Mouse (Mus musculus): ENCODE results near the gene Uhrf1bp1l. TPM values are rescaled to one million over a fixed set of nuclear protein-coding genes. Genes with fewer than 3 reads are reported as not detected.
"Not testable (repeated sequence)": the region's sequence is repeated elsewhere in the genome, so short reads cannot be mapped to it uniquely, and the experiment has no call there.

Gene Uhrf1bp1l
- polyA plus RNA-seq (2016; fragmentation: Nextera tagmentation; extraction: Ambion mirVana), result 28.5 and 31.4 TPM in 2 replicates

DNA sequence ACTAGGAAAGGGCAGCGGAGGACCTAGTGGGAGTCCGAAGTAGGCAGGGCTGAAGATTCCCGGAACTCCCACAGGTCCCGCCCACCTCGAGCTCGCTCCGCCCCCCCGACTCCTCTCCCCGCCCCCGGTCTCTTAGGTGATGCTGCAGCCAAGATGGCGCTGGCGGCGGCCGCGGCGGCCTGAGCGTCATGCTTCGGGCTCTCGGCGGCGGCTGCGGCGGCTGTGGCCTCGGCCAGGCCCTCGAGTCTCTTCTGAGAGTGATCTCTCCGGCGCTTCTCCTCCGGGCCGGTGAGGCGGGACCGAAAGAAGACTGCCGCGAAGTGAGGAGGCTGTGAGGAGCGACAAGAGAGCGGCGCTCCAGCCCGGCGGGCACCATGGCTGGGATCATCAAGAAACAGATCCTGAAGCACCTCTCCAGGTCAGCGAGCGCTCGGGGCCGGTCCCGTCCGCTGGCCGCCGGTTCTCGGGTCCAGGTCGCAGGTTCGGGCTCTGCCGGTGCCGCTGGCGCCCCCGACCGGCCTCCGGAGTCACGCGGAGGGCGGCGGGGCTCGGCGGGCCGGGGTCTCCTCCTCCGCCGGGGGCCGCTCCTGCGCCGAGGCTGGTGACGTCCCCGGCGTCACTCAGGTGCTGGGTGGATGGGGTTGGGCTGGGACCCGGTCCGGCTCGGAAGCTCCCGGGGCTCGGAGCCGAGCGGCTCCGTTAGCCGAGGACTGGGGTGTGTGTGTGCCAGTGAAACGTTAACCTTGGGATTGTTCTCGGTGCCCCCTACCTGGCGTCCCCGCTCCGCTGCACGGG, at the start of gene Uhrf1bp1l:
Uhrf1bp1l (plus strand) TSS at position 121 of the 795 bp plus-strand sequence.
- DNase-seq (ENCODE audit: low spot score), result peak; percentile 94
- Histone ChIP-seq H3K27me3 (ENCODE audit: low read depth, poor library complexity, severe bottlenecking) (no peaks in the 10 kb centered on the region), H3K36me3 (no peaks in the 10 kb centered on the region), H3K9me3 (replicated peaks) (no peaks in the 10 kb centered on the region), H3K4me1 (peaks cover 18% of the 10 kb centered on the region), H3K27ac (replicated peaks) (peak within 1 kb of the TSS; percentile 97), H3K4me3 (peak within 1 kb of the TSS; percentile 92)
- under 1% methylated on average over 83 of the region's 85 CpGs for WGBS

DNA sequence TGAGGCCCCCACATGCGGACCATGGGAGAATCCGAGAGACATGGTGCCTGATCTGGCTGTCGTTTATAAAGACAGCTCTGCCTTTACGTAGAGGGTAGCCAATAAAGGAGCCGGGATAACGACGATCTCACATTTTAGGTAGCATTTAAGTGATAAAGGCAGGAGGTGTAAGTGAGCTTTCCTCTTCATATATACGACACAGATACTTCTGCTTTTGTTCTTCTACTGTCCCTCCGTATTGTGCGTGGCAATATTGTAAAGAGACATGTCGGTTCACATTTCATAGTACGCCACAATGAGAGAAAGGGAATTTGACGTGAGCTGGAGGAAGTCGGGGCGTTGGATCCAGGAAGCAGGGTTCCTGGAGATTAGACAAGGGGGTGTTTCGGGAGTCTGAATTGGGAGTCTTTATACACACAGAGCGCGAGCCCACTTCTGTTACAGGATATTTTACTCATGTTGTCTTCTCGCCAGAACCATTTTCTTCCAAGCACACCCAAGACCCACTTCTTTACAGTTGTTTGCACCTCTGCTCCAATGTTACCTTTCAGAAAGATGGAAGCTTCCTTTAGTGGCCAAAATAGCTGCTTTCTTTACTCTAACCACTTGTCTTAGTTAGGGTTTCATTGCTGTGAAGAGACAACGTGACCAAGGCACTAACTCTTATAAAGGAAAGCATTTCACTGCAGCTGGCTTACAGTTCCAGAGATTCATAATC, 49.4 kb upstream of the Uhrf1bp1l start:
- H3K9me3 ChIP-seq (replicated peaks), result no peaks in the 10 kb centered on the region
- WGBS, result 87% methylated on average over 20 of the region's 20 CpGs

DNA sequence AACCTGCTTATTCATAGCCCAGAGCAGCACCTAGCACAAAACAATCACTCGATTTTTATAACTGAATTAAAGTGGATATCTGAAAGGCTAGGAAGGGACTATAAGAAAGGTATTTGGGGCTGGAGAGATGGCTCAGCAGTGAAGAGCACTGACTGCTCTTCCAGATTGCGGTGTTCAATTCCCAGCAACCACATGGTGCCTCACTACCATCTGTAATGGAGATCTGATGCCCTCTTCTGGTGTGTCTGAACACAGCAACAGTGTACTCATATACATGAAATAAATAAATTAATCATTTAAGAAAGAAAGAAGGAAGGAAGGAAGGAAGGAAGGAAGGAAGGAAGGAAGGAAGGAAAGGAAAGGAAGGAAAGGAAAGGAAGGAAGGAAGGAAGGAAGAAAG, 48.5 kb upstream of the Uhrf1bp1l start:
- WGBS, result 73% methylated on average over 2 of the region's 2 CpGs
- not testable (repeated sequence) for H3K9me3 ChIP-seq (replicated peaks); H3K4me3 ChIP-seq; H3K27me3 ChIP-seq (ENCODE audit: low read depth, poor library complexity, severe bottlenecking); H3K27ac ChIP-seq (replicated peaks); H3K4me1 ChIP-seq; H3K36me3 ChIP-seq; DNase-seq (ENCODE audit: low spot score)

More for the DNA sequence above, 49.4 kb upstream of the Uhrf1bp1l start:
- Histone ChIP-seq H3K27me3 (ENCODE audit: low read depth, poor library complexity, severe bottlenecking) (no peaks in the 10 kb centered on the region), H3K27ac (replicated peaks) (no peak overlapping the region), H3K36me3 (no peaks in the 10 kb centered on the region), H3K4me3 (no peak overlapping the region), H3K4me1 (no peaks in the 10 kb centered on the region)
- DNase-seq (ENCODE audit: low spot score), result no peak

GRCm38 (mm10) chr10:89697956-89698355, 46.8 kb upstream of the Uhrf1bp1l start:
- H3K9me3 ChIP-seq (replicated peaks), result no peaks in the 10 kb centered on the region
- no peaks in the 10 kb centered on the region for H3K27me3 ChIP-seq (ENCODE audit: low read depth, poor library complexity, severe bottlenecking)
- H3K4me3 ChIP-seq, result no peak overlapping the region
- no peak overlapping the region for H3K27ac ChIP-seq (replicated peaks)
- WGBS, result 88% methylated on average over 3 of the region's 3 CpGs
- no peaks in the 10 kb centered on the region for H3K36me3 ChIP-seq
- H3K4me1 ChIP-seq, result no peaks in the 10 kb centered on the region
- DNase-seq (ENCODE audit: low spot score), result no peak

- Histone ChIP-seq H3K27me3 (ENCODE audit: low read depth, poor library complexity, severe bottlenecking) (no peaks in the 10 kb centered on the region), H3K27ac (replicated peaks) (no peak overlapping the region), H3K4me3 (no peak overlapping the region), H3K36me3 (no peaks in the 10 kb centered on the region), H3K4me1 (no peaks in the 10 kb centered on the region), H3K9me3 (replicated peaks) (no peaks in the 10 kb centered on the region)
- WGBS, result 56% methylated on average over 5 of the region's 5 CpGs
- no peak for DNase-seq (ENCODE audit: low spot score)
Measured at GRCm38 (mm10) chr10:89703042-89703441, 41.7 kb upstream of the Uhrf1bp1l start.

DNA sequence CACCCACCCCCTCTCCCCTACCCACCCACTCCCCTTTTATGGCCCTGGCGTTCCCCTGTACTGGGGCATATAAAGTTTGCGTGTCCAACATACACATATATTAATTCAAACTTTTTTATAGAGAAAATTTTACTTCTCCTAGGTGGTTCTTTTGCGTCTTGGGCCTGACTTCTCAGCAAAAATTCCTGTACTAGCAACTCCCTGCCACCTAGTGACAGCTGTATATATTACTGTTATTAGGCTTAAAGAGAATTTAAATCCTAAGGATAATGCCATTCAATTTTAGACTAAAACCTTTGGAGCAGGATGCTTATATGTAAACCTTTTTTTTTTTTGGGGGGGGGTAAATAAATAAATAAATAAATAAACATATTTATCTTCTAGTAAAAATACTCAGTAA, 37.4 kb upstream of the Uhrf1bp1l start:
- no peaks in the 10 kb centered on the region for H3K9me3 ChIP-seq (replicated peaks)
- no peak overlapping the region for H3K27ac ChIP-seq (replicated peaks)
- no peak for DNase-seq (ENCODE audit: low spot score)
- H3K4me1 ChIP-seq, result peaks cover 7% of the 10 kb centered on the region
- peaks cover 20% of the 10 kb centered on the region for H3K36me3 ChIP-seq
- H3K27me3 ChIP-seq (ENCODE audit: low read depth, poor library complexity, severe bottlenecking), result no peaks in the 10 kb centered on the region
- WGBS, result 82% methylated on average over 3 of the region's 3 CpGs
- H3K4me3 ChIP-seq, result no peak overlapping the region

- 35% methylated on average over 10 of the region's 10 CpGs for WGBS
- no peaks in the 10 kb centered on the region for H3K9me3 ChIP-seq (replicated peaks)
- H3K4me3 ChIP-seq, result peak overlapping the region; percentile 14; the same call in 1 of the 2 replicates
- no peak overlapping the region for H3K27ac ChIP-seq (replicated peaks)
- peak; percentile 15 for DNase-seq (ENCODE audit: low spot score)
- no peaks in the 10 kb centered on the region for H3K27me3 ChIP-seq (ENCODE audit: low read depth, poor library complexity, severe bottlenecking)
- H3K36me3 ChIP-seq, result peaks cover 33% of the 10 kb centered on the region
- H3K4me1 ChIP-seq, result peaks cover 7% of the 10 kb centered on the region
Measured at GRCm38 (mm10) chr10:89708720-89709119, 36.1 kb upstream of the Uhrf1bp1l start.

DNA sequence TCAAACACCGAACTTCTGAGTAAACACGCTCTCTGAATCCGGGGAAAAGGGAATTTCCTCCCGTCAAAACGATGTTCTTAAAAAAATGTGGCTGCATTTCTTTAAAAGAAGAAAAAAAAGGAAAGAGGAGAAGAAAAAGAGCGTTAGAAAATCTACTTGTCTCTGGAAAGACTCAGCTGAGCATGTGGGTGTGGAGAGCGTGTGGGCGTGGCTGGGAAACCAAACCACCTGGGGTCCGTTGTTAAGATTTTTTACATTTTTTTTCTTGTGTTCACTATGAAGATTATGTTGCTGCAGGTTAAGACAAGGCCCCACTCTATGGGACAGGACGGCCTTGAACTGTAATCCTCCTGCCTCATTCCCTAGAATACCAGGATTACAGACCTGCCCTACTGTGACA, 29.9 kb upstream of the Uhrf1bp1l start:
- H3K36me3 ChIP-seq, result peaks cover 69% of the 10 kb centered on the region
- WGBS, result 94% methylated on average over 10 of the region's 10 CpGs
- H3K27me3 ChIP-seq (ENCODE audit: low read depth, poor library complexity, severe bottlenecking), result no peaks in the 10 kb centered on the region
- H3K4me3 ChIP-seq, result no peak overlapping the region
- H3K9me3 ChIP-seq (replicated peaks), result no peaks in the 10 kb centered on the region
- no peak overlapping the region for H3K27ac ChIP-seq (replicated peaks)
- H3K4me1 ChIP-seq, result no peaks in the 10 kb centered on the region
- DNase-seq (ENCODE audit: low spot score), result no peak

- H3K27ac ChIP-seq (replicated peaks), result no peak overlapping the region
- H3K9me3 ChIP-seq (replicated peaks), result no peaks in the 10 kb centered on the region
- H3K4me1 ChIP-seq, result no peaks in the 10 kb centered on the region
- no peaks in the 10 kb centered on the region for H3K27me3 ChIP-seq (ENCODE audit: low read depth, poor library complexity, severe bottlenecking)
- no peak overlapping the region for H3K4me3 ChIP-seq
- no peak for DNase-seq (ENCODE audit: low spot score)
- H3K36me3 ChIP-seq, result peaks cover 65% of the 10 kb centered on the region
Measured at GRCm38 (mm10) chr10:89720252-89720651, 24.5 kb upstream of the Uhrf1bp1l start.

GRCm38 (mm10) chr10:89720796-89721195, 24.0 kb upstream of the Uhrf1bp1l start:
- no peak for DNase-seq (ENCODE audit: low spot score)
- H3K27me3 ChIP-seq (ENCODE audit: low read depth, poor library complexity, severe bottlenecking), result no peaks in the 10 kb centered on the region
- 95% methylated on average over 3 of the region's 3 CpGs for WGBS
- H3K27ac ChIP-seq (replicated peaks), result no peak overlapping the region
- no peaks in the 10 kb centered on the region for H3K9me3 ChIP-seq (replicated peaks)
- no peak overlapping the region for H3K4me3 ChIP-seq
- H3K36me3 ChIP-seq, result peaks cover 65% of the 10 kb centered on the region
- H3K4me1 ChIP-seq, result no peaks in the 10 kb centered on the region

DNA sequence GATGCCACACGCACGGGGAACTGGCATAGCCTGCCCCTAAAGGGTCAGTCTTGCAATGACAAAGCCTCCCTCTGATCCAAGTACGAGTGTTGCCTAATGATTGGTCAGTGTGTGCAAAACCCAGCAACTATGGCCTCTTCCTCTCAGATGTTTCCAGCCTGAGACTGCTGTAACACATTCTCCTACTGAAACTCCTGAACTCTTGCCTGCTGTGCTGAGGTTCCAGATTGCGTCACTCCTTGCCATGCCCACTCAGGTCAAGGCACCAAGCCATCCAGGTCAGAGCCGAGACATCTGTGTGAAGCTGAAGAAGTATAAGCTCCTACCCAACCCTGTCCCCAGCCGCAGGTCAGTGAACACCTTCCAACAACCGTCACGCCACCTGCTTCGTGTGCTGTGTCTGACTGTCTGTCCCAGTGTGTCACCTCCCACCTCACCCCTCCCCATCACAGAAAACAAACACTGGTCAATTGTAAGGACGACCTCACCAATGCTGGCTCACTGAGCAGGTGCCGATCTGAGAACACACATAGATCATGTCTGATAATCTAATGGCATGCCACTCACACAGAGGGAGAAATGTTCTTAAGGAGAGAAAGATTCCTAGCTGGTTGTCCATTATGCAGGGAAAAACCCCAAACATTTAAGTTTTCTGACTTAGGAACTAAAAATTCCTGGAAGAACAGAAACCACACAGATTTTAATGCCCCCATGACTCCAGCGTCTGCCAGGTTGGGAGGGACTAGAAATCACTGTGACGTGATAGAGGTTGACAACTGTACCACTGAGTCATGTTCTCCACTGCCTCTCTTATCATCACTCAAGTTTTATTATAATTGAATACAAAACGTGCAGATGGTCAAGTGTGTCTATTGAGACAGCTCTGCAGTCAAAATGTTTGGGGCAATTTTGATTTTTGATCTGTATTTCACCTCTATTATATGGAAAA, 22.3 kb upstream of the Uhrf1bp1l start:
- no peak overlapping the region for H3K4me3 ChIP-seq
- H3K9me3 ChIP-seq (replicated peaks), result no peaks in the 10 kb centered on the region
- 93% methylated on average over 14 of the region's 14 CpGs for WGBS
- H3K36me3 ChIP-seq, result peaks cover 73% of the 10 kb centered on the region
- H3K4me1 ChIP-seq, result no peaks in the 10 kb centered on the region
- no peak overlapping the region for H3K27ac ChIP-seq (replicated peaks)
- DNase-seq (ENCODE audit: low spot score), result no peak
- no peaks in the 10 kb centered on the region for H3K27me3 ChIP-seq (ENCODE audit: low read depth, poor library complexity, severe bottlenecking)

DNA sequence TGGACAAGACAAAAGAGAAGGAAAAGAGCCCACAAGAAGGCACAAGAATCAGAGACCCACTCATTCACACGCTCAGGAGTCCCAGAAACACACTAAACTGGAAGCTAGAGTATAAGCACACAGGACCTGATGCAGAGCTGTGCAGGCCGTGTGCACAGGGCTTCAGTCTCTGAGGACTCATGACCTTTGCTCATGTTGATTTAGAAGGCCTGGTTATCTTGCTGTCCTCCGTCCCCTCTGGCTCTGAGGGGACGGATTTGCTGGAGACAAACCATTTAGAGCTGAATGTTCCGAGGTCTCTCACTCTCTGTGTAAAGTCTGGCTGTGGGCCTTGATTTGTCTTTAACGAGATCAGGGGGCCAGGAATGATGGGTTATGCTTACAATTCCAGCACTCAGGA, 14.4 kb upstream of the Uhrf1bp1l start:
- H3K27me3 ChIP-seq (ENCODE audit: low read depth, poor library complexity, severe bottlenecking), result no peaks in the 10 kb centered on the region
- H3K27ac ChIP-seq (replicated peaks), result no peak overlapping the region
- peaks cover 29% of the 10 kb centered on the region for H3K36me3 ChIP-seq
- H3K4me3 ChIP-seq, result no peak overlapping the region
- H3K9me3 ChIP-seq (replicated peaks), result no peaks in the 10 kb centered on the region
- no peak for DNase-seq (ENCODE audit: low spot score)
- H3K4me1 ChIP-seq, result peaks cover 21% of the 10 kb centered on the region
- WGBS, result 94% methylated on average over 6 of the region's 6 CpGs
